Comparison of ENCODE assay signal across 22 mouse cellular contexts in the genomic region with DNA sequence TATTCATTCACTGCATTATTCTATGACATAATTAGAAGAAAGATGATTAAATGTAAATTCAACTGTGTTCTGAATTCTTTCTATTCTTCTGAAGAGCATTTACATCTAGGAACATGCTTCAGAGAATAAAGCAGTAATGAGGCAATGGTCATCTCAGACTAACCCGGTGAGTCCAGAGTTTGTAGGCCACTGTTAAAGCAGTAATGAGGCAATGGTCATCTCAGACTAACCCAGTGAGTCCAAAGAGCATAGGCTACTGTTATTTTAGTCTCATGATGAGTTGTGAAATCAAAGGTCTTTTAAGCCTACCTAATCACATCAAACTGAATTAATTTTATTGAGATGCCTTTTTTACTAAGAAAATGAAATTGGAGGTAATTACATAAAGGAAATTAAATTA.
A peak's percentile ranks its signal among the peaks of the same experiment; 100 is the strongest.
DNase-seq lines count a peak whose midpoint lies in the region; ATAC-seq and TF ChIP-seq lines count a peak whose summit lies in the region.
"Had no signal": no experiment of that assay in that cellular context is flagged by ENCODE, and none has a peak within 500 bp of the region (broad histone marks: within the 10 kb centered on the region; RNA-seq: fewer than 3 reads in every experiment).

No protein-coding gene starts in this region.

- no peak for TF ChIP-seq POLR2A in kidney, adult 2 months (IDR thresholded peaks at IDR 0.05; ENCODE audit: low read depth, low read length)
- TF ChIP-seq POLR2A in liver, adult 2 months (IDR thresholded peaks at IDR 0.05; ENCODE audit: extremely low read depth, insufficient read depth, low read length) = no peak

- peak; percentile 94 for ATAC-seq in intestine, postnatal 0 days
- ATAC-seq in intestine, embryonic 15.5 days = no peak
- no peak for ATAC-seq in kidney, embryonic 15.5 days (replicated peaks; ENCODE audit: low FRiP score)
- ATAC-seq in kidney, embryonic 16.5 days (ENCODE audit: low FRiP score, low TSS enrichment) = no peak
- no peak for ATAC-seq in liver, embryonic 12.5 days
- ATAC-seq: activated CD4-positive, CD25-positive, alpha-beta regulatory T cell, adult 4 months; CD4-positive, CD25-positive, alpha-beta regulatory T cell, adult 4 months; Patski had no signal

- H3K4me3 ChIP-seq in intestine, postnatal 0 days (ENCODE audit: low read depth, low read length) = no peak overlapping the region
- no peak overlapping the region for H3K4me3 ChIP-seq in intestine, embryonic 15.5 days (replicated peaks)
- no peak overlapping the region for H3K4me3 ChIP-seq in kidney, adult 2 months (ENCODE audit: insufficient read depth, low read depth, low read length)
- H3K4me3 ChIP-seq in kidney, embryonic 15.5 days (replicated peaks) = no peak overlapping the region
- H3K4me3 ChIP-seq in kidney, embryonic 16.5 days (ENCODE audit: low read length) = no peak overlapping the region
- no peak overlapping the region for H3K4me3 ChIP-seq in liver, adult 2 months (ENCODE audit: insufficient read depth, low read depth, low read length)
- H3K4me3 ChIP-seq in liver, embryonic 12.5 days = no peak overlapping the region

- no peak overlapping the region for H3K9ac ChIP-seq in intestine, postnatal 0 days (ENCODE audit: low read depth, low read length)
- no peak overlapping the region for H3K9ac ChIP-seq in intestine, embryonic 15.5 days
- no peak overlapping the region for H3K9ac ChIP-seq in kidney, embryonic 15.5 days
- no peak overlapping the region for H3K9ac ChIP-seq in kidney, embryonic 16.5 days (replicated peaks; ENCODE audit: low read length)
- no peak overlapping the region for H3K9ac ChIP-seq in liver, adult 2 months (ENCODE audit: low read depth, low read length)
- H3K9ac ChIP-seq in liver, embryonic 12.5 days = no peak overlapping the region

- no peaks in the 10 kb centered on the region for H3K4me1 ChIP-seq in intestine, postnatal 0 days (replicated peaks; ENCODE audit: control insufficient read depth, insufficient read depth, low read length)
- no peaks in the 10 kb centered on the region for H3K4me1 ChIP-seq in intestine, embryonic 15.5 days (replicated peaks)
- no peaks in the 10 kb centered on the region for H3K4me1 ChIP-seq in kidney, adult 2 months (ENCODE audit: control insufficient read depth, insufficient read depth, low read length)
- H3K4me1 ChIP-seq in kidney, embryonic 15.5 days = no peaks in the 10 kb centered on the region
- no peaks in the 10 kb centered on the region for H3K4me1 ChIP-seq in kidney, embryonic 16.5 days (ENCODE audit: insufficient read depth, low read length)
- no peaks in the 10 kb centered on the region for H3K4me1 ChIP-seq in liver, adult 2 months (ENCODE audit: control insufficient read depth, insufficient read depth, low read length)
- no peaks in the 10 kb centered on the region for H3K4me1 ChIP-seq in liver, embryonic 12.5 days

- WGBS in intestine, postnatal 0 days = 65% methylated on average over 1 of the region's 1 CpGs
- WGBS in intestine, embryonic 15.5 days = 92% methylated on average over 1 of the region's 1 CpGs
- WGBS in kidney, adult 2 months = 66% methylated on average over 1 of the region's 1 CpGs
- 94% methylated on average over 1 of the region's 1 CpGs for WGBS in kidney, embryonic 15.5 days
- 87% methylated on average over 1 of the region's 1 CpGs for WGBS in kidney, embryonic 16.5 days
- 46% methylated on average over 1 of the region's 1 CpGs for WGBS in liver, adult 2 months
- WGBS in liver, embryonic 12.5 days (ENCODE audit: insufficient replicate concordance) = 72% methylated on average over 1 of the region's 1 CpGs

- H3K36me3 ChIP-seq in intestine, postnatal 0 days (ENCODE audit: control insufficient read depth, insufficient read depth) = no peaks in the 10 kb centered on the region
- H3K36me3 ChIP-seq in intestine, embryonic 15.5 days = no peaks in the 10 kb centered on the region
- H3K36me3 ChIP-seq in kidney, adult 2 months (ENCODE audit: control insufficient read depth, insufficient read depth, low read length) = no peaks in the 10 kb centered on the region
- H3K36me3 ChIP-seq in kidney, embryonic 15.5 days = no peaks in the 10 kb centered on the region
- no peaks in the 10 kb centered on the region for H3K36me3 ChIP-seq in kidney, embryonic 16.5 days (ENCODE audit: insufficient read depth, low read length)
- no peaks in the 10 kb centered on the region for H3K36me3 ChIP-seq in liver, adult 2 months (ENCODE audit: control insufficient read depth, insufficient read depth, low read length)
- H3K36me3 ChIP-seq in liver, embryonic 12.5 days = no peaks in the 10 kb centered on the region
- H3K36me3 ChIP-seq: G1E had no signal

- H3K27me3 ChIP-seq in intestine, postnatal 0 days (replicated peaks; ENCODE audit: control insufficient read depth, insufficient read depth, low read length) = no peaks in the 10 kb centered on the region
- no peaks in the 10 kb centered on the region for H3K27me3 ChIP-seq in intestine, embryonic 15.5 days (replicated peaks)
- no peaks in the 10 kb centered on the region for H3K27me3 ChIP-seq in kidney, adult 2 months (replicated peaks; ENCODE audit: control insufficient read depth, insufficient read depth, low read length)
- H3K27me3 ChIP-seq in kidney, embryonic 15.5 days = no peaks in the 10 kb centered on the region
- no peaks in the 10 kb centered on the region for H3K27me3 ChIP-seq in kidney, embryonic 16.5 days (ENCODE audit: insufficient read depth, low read length)
- no peaks in the 10 kb centered on the region for H3K27me3 ChIP-seq in liver, adult 2 months (ENCODE audit: control insufficient read depth, insufficient read depth, low read length)
- no peaks in the 10 kb centered on the region for H3K27me3 ChIP-seq in liver, embryonic 12.5 days (replicated peaks)
- H3K27me3 ChIP-seq: CH12.LX, Patski had no signal

- no peak overlapping the region for H3K27ac ChIP-seq in intestine, postnatal 0 days (ENCODE audit: low read depth, low read length)
- H3K27ac ChIP-seq in intestine, embryonic 15.5 days = no peak overlapping the region
- no peak overlapping the region for H3K27ac ChIP-seq in kidney, adult 2 months (ENCODE audit: insufficient read depth, low read depth, low read length)
- H3K27ac ChIP-seq in kidney, embryonic 15.5 days = no peak overlapping the region
- H3K27ac ChIP-seq in kidney, embryonic 16.5 days (ENCODE audit: low read length) = no peak overlapping the region
- H3K27ac ChIP-seq in liver, adult 2 months (replicated peaks; ENCODE audit: insufficient read depth, low read depth, low read length) = no peak overlapping the region
- H3K27ac ChIP-seq in liver, embryonic 12.5 days = no peak overlapping the region

- TF ChIP-seq CTCF in intestine, postnatal 0 days (IDR thresholded peaks at IDR 0.05; ENCODE audit: low read depth) = no peak
- TF ChIP-seq CTCF in kidney, adult 2 months (conservative IDR thresholded peaks at IDR 0.05; ENCODE audit: insufficient read depth, insufficient read length, low read depth, low read length) = no peak
- no peak for TF ChIP-seq CTCF in liver, adult 2 months (IDR thresholded peaks at IDR 0.05; ENCODE audit: low read depth, low read length)

- no peaks in the 10 kb centered on the region for H3K9me3 ChIP-seq in intestine, postnatal 0 days (ENCODE audit: control insufficient read depth)
- no peaks in the 10 kb centered on the region for H3K9me3 ChIP-seq in intestine, embryonic 15.5 days
- no peaks in the 10 kb centered on the region for H3K9me3 ChIP-seq in kidney, embryonic 15.5 days (replicated peaks)
- H3K9me3 ChIP-seq in kidney, embryonic 16.5 days (ENCODE audit: low read length) = no peaks in the 10 kb centered on the region
- no peaks in the 10 kb centered on the region for H3K9me3 ChIP-seq in liver, embryonic 12.5 days (replicated peaks)
- H3K9me3 ChIP-seq: G1E had no signal

- H3K79me2 ChIP-seq in liver, adult 2 months (ENCODE audit: control insufficient read depth, insufficient read depth, low read length) = no peaks in the 10 kb centered on the region

- no peak overlapping the region for H3K4me2 ChIP-seq in intestine, postnatal 0 days (replicated peaks; ENCODE audit: low read depth)
- no peak overlapping the region for H3K4me2 ChIP-seq in intestine, embryonic 15.5 days (replicated peaks)
- H3K4me2 ChIP-seq in kidney, embryonic 15.5 days = no peak overlapping the region
- H3K4me2 ChIP-seq in kidney, embryonic 16.5 days (replicated peaks; ENCODE audit: low read depth, low read length) = no peak overlapping the region
- H3K4me2 ChIP-seq in liver, embryonic 12.5 days = no peak overlapping the region

- DNase-seq in kidney, adult 2 months = peak; percentile 29
- DNase-seq in kidney, adult 9 months = peak; percentile 33
- DNase-seq in liver, adult 2 months (ENCODE audit: extremely low read depth, low read depth, low spot score) = peak; percentile 35
- DNase-seq: adrenal gland, adult 2 months; adrenal gland, adult 8-10 months; adrenal gland, postnatal 10 days; adrenal gland, postnatal 14 days; adrenal gland, postnatal 25 days; adrenal gland, postnatal 36 days; B cell, adult 2 months; cerebellum, adult 11 months; cerebellum, adult 11-12 months had no signal
